Mouse (Mus musculus) CD4-positive helper T cell, adult 2 months (primary cell): ENCODE results near the gene Cdc42ep3.

Source experiments
- DNase-seq: peaks from one replicate; pipeline ENCODE4 v3.0.0-alpha.2; 2012; ENCODE audit warnings: low read depth, missing footprints, low spot score

Gene Cdc42ep3

GRCm38 (mm10) chr17:79291672-79292071 is 63.2 kb downstream of the Cdc42ep3 start:
- DNase-seq = no peak

- DNase-seq = no peak
Observed at GRCm38 (mm10) chr17:79290697-79291096, 64.2 kb downstream of the Cdc42ep3 start.

GRCm38 (mm10) chr17:79287302-79287701 is 67.6 kb downstream of the Cdc42ep3 start:
- DNase-seq = no peak

DNA sequence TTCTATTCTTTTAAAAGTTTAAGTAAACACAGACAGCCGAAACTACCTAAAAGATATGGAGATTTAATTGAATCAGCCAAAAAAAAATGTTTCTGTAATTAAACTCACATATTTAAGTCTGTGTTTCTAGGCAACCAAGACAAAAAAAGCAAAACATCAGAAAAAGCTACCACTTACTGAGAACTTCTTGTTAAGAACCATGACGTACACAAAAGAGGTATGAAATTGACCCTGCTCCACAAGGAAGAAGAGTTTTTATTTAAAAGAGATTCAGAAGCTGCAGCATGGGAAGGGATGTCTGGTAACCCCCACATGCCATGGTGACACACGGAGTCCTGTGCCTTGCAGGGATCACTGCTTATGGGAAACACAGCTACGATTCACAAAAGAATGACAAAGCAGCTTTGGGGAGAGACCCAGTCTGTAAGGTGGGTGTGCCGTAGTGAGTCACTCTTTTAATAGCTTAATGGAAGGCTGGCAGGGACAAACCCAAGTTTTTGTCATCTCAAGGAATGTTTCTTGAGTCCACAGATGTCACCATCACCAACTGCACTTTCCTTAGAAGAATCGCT is 69.8 kb downstream of the Cdc42ep3 start:
- no peak for DNase-seq
